Mouse (Mus musculus): ENCODE results near the gene Slc3a1.

DNA sequence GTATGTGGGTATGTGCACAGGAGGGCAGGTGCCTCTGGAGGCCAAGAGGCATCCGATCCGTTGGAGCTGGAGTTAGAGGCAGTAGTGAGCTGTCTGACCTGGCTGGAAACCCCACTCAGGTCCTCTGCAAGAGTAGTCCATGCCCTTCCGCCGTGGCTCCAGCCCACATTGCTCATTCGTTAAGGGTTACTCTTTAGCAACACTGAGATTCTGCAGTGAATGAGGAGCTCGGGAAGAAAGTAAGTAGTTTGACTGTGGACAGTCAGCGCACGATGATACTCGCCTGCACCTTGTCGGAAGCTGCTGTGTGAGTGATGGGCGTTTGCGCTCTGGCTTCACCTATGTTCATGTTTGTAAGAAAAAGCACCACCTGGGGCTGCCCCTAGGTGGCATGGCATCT, 17.0 kb downstream of the Slc3a1 start:
- no peak for TF ChIP-seq CTCF (IDR thresholded peaks at IDR 0.05; ENCODE audit: insufficient read depth, low read length)
- no peak for TF ChIP-seq POLR2A (IDR thresholded peaks at IDR 0.05; ENCODE audit: borderline replicate concordance, extremely low read depth, low read depth, low read length)
